Mouse (Mus musculus) ES-E14 (cell line): ENCODE measurements around the gene Psmd3. TPM values are rescaled to one million over a fixed set of nuclear protein-coding genes. Genes with fewer than 3 reads are reported as not detected.

Experiments
- DNase-seq: peaks from one replicate; pipeline ENCODE4 v3.0.0-alpha.2; 2013; ENCODE audit warnings: low read depth, low spot score
- H3K27ac ChIP-seq: 2 replicates; pipeline ENCODE4 v1.5.1; 2012; ENCODE audit warnings: low read depth, mild to moderate bottlenecking, low read length, moderate library complexity, mixed read lengths; ENCODE audit not compliant: poor library complexity, insufficient read depth, severe bottlenecking
- H3K36me3 ChIP-seq: 2 replicates; pipeline ENCODE4 v1.6.1; 2012; ENCODE audit warnings: mild to moderate bottlenecking, low read length, moderate library complexity, mixed read lengths; ENCODE audit not compliant: control insufficient read depth, poor library complexity, insufficient read depth, severe bottlenecking
- H3K4me1 ChIP-seq, 2 experiments: fragments of 150-350 bp in 1 of 2; sonication (generic) in 1 of 2; 2 replicates each; pipeline ENCODE4 v1.6.1; 2012; ENCODE audit warnings: low read length in 2 of 2, mild to moderate bottlenecking in 1 of 2, mixed read lengths in 1 of 2; ENCODE audit not compliant: control insufficient read depth in 2 of 2, insufficient read depth in 2 of 2, poor library complexity in 1 of 2
- H3K4me3 ChIP-seq, 2 experiments: fragments of 150-350 bp in 1 of 2; sonication (generic) in 1 of 2; 2 replicates each; pipeline ENCODE4 v1.5.1; 2012; ENCODE audit warnings: low read length in 2 of 2, low read depth in 1 of 2, mild to moderate bottlenecking in 1 of 2, mixed read lengths in 1 of 2; ENCODE audit not compliant: insufficient read depth in 1 of 2, poor library complexity in 1 of 2, severe bottlenecking in 1 of 2
- H3K9ac ChIP-seq: 2 replicates; pipeline ENCODE4 v1.6.1; 2012; ENCODE audit warnings: low read depth, mild to moderate bottlenecking, low read length, mixed read lengths; ENCODE audit not compliant: poor library complexity, insufficient read depth, severe bottlenecking
- H3K9me3 ChIP-seq: fragments of 150-350 bp; sonication (generic); 2 replicates; pipeline ENCODE4 v1.6.1; 2012; ENCODE audit warnings: low read depth, mild to moderate bottlenecking, low read length; ENCODE audit not compliant: control insufficient read depth, insufficient read depth
- CHD2 ChIP-seq: IDR thresholded peaks from 2 replicates; pipeline ENCODE4 v1.6.1; 2014; ENCODE audit warnings: mild to moderate bottlenecking, low read depth, low read length, inconsistent platforms
- HCFC1 ChIP-seq: IDR thresholded peaks from 2 replicates; pipeline ENCODE4 v1.6.1; 2012; ENCODE audit warnings: low read length, inconsistent platforms, borderline replicate concordance; ENCODE audit not compliant: insufficient read depth
- MAFK ChIP-seq: IDR thresholded peaks from 2 replicates; pipeline ENCODE4 v1.6.1; 2014; ENCODE audit warnings: mild to moderate bottlenecking, low read depth, low read length, inconsistent platforms; ENCODE audit not compliant: insufficient read depth
- ZC3H11A ChIP-seq: IDR thresholded peaks from 2 replicates; pipeline ENCODE4 v1.6.1; 2012; ENCODE audit warnings: low read depth, mild to moderate bottlenecking, inconsistent platforms, low read length, borderline replicate concordance
- ZNF384 ChIP-seq: IDR thresholded peaks from 2 replicates; pipeline ENCODE4 v1.6.1; 2012; ENCODE audit warnings: low read depth, low read length, inconsistent platforms
- in situ Hi-C, 2 experiments: fragments of 600-800 bp; cut with MboI; formaldehyde crosslinking; loops; one replicate each; pipeline ENCODE4 v1.15.1; 2025; ENCODE audit warnings: low sequenced_read_pairs in 2 of 2, inconsistent platforms in 1 of 2; ENCODE audit not compliant: unreplicated experiment in 2 of 2
- total RNA-seq: library from RNA; depleted of rRNA; stranded (reverse); fragments of 300-350 nt; gene quantifications from 2 replicates; pipeline ENCODE4 v1.2.3, GENCODE M21; 2012

Psmd3 gene
- total RNA-seq, 1 experiment: 408 TPM

GRCm38 (mm10) chr11:98707401-98708281, 25.3 kb downstream of the Psmd3 start:
- H3K36me3 ChIP-seq: peaks cover 46% of the 10 kb centered on the region
- H3K4me1 ChIP-seq: peaks cover 2 to 17% of the 10 kb centered on the region in 2 experiments; a peak in 3 of 4 replicates
- H3K9me3 ChIP-seq: no peaks in the 10 kb centered on the region
- no peak overlapping the region for H3K4me3 ChIP-seq
- no peak for TF ChIP-seq CHD2
- TF ChIP-seq HCFC1: no peak
- no peak for TF ChIP-seq ZNF384
- TF ChIP-seq MAFK: no peak
- no peak for TF ChIP-seq ZC3H11A
- no peak overlapping the region for H3K27ac ChIP-seq
- H3K9ac ChIP-seq: no peak overlapping the region
- in situ Hi-C loops: no loop called here
- no peak for DNase-seq

GRCm38 (mm10) chr11:98708282-98708956, 26.1 kb downstream of the Psmd3 start:
- Histone ChIP-seq H3K4me1 (peaks cover 2 to 17% of the 10 kb centered on the region in 2 experiments; a peak in 3 of 4 replicates), H3K36me3 (peaks cover 49% of the 10 kb centered on the region), H3K4me3 (no peak overlapping the region), H3K27ac (no peak overlapping the region), H3K9ac (no peak overlapping the region), H3K9me3 (no peaks in the 10 kb centered on the region)
- TF ChIP-seq HCFC1 (no peak), MAFK (no peak), CHD2 (no peak), ZC3H11A (no peak), ZNF384 (no peak)
- no peak for DNase-seq
- in situ Hi-C loops: no loop called here

DNA sequence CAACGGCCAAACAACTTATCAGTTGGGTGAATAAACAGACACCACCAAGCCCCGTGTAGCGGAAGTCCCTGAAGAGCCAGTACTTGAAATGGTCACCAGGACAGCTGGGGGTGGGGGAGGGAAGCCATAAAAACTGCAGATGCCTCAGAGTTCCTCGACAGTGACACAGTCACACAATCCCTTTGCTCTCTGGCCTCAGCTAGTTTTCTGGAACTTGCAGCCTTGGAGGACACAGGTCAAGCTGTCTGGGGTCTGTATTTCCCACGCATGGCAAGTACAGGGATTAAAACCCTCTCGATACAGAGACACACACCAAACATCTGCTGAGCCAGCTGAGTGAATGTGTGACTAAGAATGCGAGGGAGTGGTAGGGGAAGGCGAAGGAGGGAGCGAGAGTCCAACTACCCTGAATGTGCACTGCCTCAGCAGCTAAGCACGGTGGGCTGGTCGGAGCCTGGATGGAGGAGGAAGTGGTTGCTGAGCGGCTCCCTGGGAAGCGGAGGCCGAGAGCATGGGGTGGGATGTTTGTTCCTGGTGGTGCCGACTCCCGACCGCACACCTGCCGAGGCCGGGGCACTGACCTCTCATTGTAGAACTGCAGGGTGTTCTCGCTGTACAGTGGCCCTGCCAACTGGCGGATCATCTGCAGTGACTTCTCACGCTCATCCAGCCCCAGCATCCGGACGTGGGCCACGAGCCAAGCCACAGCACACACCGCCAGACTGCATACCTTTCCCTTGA, 26.8 kb downstream of the Psmd3 start:
- no peak for DNase-seq
- Histone ChIP-seq H3K9me3 (no peaks in the 10 kb centered on the region), H3K4me3 (no peak overlapping the region), H3K4me1 (peaks cover 2 to 17% of the 10 kb centered on the region in 2 experiments; a peak in 3 of 4 replicates), H3K9ac (no peak overlapping the region; the same call in 1 of the 2 replicates), H3K36me3 (peaks cover 56% of the 10 kb centered on the region), H3K27ac (no peak overlapping the region)
- in situ Hi-C loops: no loop called here
- TF ChIP-seq CHD2: no peak
- TF ChIP-seq ZNF384: no peak
- no peak for TF ChIP-seq HCFC1
- TF ChIP-seq ZC3H11A: no peak
- no peak for TF ChIP-seq MAFK

DNA sequence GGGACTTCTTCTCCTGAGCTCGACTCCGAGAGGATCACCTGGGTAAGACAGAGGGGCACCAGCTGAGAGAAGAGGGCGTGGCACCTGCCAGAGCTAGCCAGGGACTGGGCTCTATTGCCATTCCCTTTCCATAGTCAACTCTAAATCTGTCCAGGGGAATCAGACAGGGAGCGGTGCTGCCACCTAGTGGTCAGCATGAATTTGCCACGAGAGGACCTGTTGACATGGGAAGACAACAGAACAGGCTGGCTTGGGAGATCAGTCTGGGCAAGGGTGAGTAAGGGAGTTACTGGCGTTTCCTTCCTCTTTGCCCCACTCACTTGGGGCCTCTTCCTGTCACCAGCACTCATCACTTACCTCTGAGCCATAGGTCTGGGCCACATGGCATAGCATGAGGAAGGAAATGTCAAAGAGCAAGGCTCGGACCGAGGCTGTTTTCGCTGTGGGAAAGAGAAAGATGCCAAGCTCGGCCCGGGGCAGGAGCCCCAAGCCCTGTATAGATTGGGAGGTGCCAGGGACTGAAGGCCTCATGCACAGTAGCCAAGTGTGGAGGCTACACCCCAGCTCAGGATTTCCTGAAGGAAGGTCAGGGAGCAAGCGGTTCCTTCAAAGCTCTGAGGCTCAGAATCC, 28.2 kb downstream of the Psmd3 start:
- TF ChIP-seq CHD2 (no peak), ZC3H11A (peak; percentile 1; the same call in 1 of the 2 replicates)
- no peak overlapping the region for H3K4me3 ChIP-seq
- H3K9ac ChIP-seq: no peak overlapping the region
- peaks cover 52% of the 10 kb centered on the region for H3K36me3 ChIP-seq
- H3K9me3 ChIP-seq: no peaks in the 10 kb centered on the region
- no peak overlapping the region for H3K27ac ChIP-seq
- peaks cover 2 to 17% of the 10 kb centered on the region in 2 experiments; a peak in 3 of 4 replicates for H3K4me1 ChIP-seq
- in situ Hi-C loops: no loop called here
- DNase-seq: peak; percentile 90
